Mouse (Mus musculus) heart, embryonic 15.5 days (tissue): ENCODE measurements at regions not wholly inside any gene's neighbourhood (a gene's known extent, or its start where the extent isn't known, plus 50 kb on each side); places are given as distances from the start of the nearest gene placed in this dataset.

ENCODE experiments used
- ATAC-seq: fragments of 200-750 bp; cut with Nextera tagmentation; replicated peaks from 2 replicates; pipeline ENCODE4 v1.8.0; 2017; ENCODE audit warnings: low read depth, moderate TSS enrichment; ENCODE audit not compliant: insufficient number of reproducible peaks, insufficient read depth, low FRiP score
- H3K27ac ChIP-seq: fragments of 300-500 bp; sonication (generic); 2 replicates; pipeline ENCODE4 v1.5.1; 2015; ENCODE audit warnings: mild to moderate bottlenecking, inconsistent platforms
- H3K27me3 ChIP-seq: fragments of 300-500 bp; sonication (generic); 2 replicates; pipeline ENCODE4 v1.6.1; 2015; ENCODE audit warnings: inconsistent platforms
- H3K36me3 ChIP-seq: fragments of 300-500 bp; sonication (generic); 2 replicates; pipeline ENCODE4 v1.6.1; 2015; ENCODE audit warnings: mild to moderate bottlenecking, inconsistent platforms
- H3K4me1 ChIP-seq: fragments of 300-500 bp; sonication (generic); replicated peaks from 2 replicates; pipeline ENCODE4 v1.6.1; 2015; ENCODE audit warnings: inconsistent platforms
- H3K4me2 ChIP-seq: fragments of 300-500 bp; sonication (generic); 2 replicates; pipeline ENCODE4 v1.6.1; 2015; ENCODE audit warnings: inconsistent platforms, mild to moderate bottlenecking, moderate library complexity
- H3K4me3 ChIP-seq: fragments of 300-500 bp; sonication (generic); 2 replicates; pipeline ENCODE4 v1.5.1; 2015; ENCODE audit warnings: mild to moderate bottlenecking, inconsistent platforms
- H3K9ac ChIP-seq: fragments of 300-500 bp; sonication (generic); 2 replicates; pipeline ENCODE4 v1.6.1; 2015; ENCODE audit warnings: mild to moderate bottlenecking, inconsistent platforms
- H3K9me3 ChIP-seq: fragments of 300-500 bp; sonication (generic); replicated peaks from 2 replicates; pipeline ENCODE4 v1.6.1; 2016; ENCODE audit warnings: inconsistent platforms
- WGBS: fragments of 180-500 bp; shearing (Covaris S2); methylation state at CpG from one replicate; pipeline ENCODE4 v1.1.7; 2015; ENCODE audit warnings: mixed read lengths; 5-methylcytosine and 5-hydroxymethylcytosine counted together

DNA sequence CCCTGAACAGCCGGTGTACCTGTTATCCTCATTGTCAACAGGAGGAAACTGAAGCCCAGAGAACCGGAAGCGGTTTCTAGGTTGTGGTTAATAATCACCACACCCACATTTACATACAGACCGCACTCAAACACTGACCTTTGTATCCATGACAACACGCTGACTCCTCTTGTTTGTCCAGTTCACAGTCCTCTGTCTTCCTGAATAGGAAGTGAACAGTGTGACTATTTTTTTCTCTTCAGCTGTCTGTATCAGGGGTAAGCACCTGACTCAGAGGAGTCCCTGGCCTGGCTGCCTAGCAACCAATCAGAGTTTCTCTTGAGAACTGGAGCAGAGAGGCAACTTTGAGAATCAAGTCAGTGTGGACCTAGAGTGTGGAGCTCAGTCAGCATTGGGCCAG lies 193.5 kb upstream of the Lrfn2 start:
- H3K4me1 ChIP-seq = no peaks in the 10 kb centered on the region
- no peaks in the 10 kb centered on the region for H3K36me3 ChIP-seq
- no peak overlapping the region for H3K9ac ChIP-seq
- H3K27ac ChIP-seq = no peak overlapping the region
- H3K9me3 ChIP-seq = no peaks in the 10 kb centered on the region
- 81% methylated on average over 5 of the region's 5 CpGs for WGBS
- no peak overlapping the region for H3K4me3 ChIP-seq
- no peaks in the 10 kb centered on the region for H3K27me3 ChIP-seq
- ATAC-seq = no peak
- no peak overlapping the region for H3K4me2 ChIP-seq

DNA sequence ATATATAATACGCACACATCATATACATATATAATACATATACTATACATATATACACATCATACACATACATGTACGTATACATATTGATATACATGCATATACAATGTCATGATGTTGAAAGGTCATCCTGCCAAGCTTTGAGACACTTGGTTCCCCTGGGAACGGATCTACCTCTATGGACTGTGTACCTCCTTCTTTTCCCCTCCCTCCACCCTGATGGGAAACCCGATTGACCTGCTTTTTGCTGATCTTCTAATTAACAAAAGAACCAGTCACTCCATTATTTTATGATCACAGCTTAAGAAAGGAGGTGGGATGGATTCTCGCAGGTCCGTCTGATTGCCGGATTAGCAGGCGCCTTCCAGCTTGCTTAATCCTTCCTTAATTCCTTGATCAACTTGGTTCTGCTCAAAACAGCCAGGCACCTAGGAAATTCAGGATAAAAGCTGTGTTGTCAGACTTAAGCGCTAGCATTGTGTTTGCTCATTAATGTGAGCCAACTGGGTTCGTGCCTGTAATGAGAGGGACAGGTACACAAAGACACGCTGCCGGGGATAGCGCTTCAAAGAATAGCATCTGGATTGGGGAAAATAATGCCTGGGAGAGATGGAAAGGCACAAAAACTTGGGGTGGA lies 189.3 kb upstream of the Lrfn2 start:
- no peak overlapping the region for H3K4me2 ChIP-seq
- 84% methylated on average over 13 of the region's 13 CpGs for WGBS
- ATAC-seq = no peak
- H3K4me3 ChIP-seq = no peak overlapping the region
- no peaks in the 10 kb centered on the region for H3K4me1 ChIP-seq
- H3K27me3 ChIP-seq = no peaks in the 10 kb centered on the region
- H3K27ac ChIP-seq = no peak overlapping the region
- no peaks in the 10 kb centered on the region for H3K36me3 ChIP-seq
- no peak overlapping the region for H3K9ac ChIP-seq
- no peaks in the 10 kb centered on the region for H3K9me3 ChIP-seq

DNA sequence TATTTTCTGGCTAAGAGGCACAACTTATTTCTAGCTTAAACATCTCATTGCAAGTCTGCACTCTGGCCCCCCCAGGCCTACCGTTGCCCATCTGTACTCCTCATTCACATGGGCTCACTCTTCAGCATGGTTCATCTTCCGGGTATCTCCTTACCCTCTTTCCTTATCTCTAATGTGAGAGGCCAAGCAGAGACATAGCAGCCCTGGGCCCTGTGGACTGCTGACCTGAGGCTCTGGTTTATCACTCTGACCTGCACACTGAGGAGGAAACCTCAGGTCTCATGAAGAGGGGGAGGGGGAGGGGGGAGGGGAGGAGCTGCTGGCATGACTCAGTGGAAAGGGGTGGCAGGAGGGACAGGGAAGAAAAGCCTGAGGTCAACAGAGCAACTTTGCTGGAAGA lies 162.1 kb upstream of the Lrfn2 start:
- 33% methylated on average over 2 of the region's 2 CpGs for WGBS

DNA sequence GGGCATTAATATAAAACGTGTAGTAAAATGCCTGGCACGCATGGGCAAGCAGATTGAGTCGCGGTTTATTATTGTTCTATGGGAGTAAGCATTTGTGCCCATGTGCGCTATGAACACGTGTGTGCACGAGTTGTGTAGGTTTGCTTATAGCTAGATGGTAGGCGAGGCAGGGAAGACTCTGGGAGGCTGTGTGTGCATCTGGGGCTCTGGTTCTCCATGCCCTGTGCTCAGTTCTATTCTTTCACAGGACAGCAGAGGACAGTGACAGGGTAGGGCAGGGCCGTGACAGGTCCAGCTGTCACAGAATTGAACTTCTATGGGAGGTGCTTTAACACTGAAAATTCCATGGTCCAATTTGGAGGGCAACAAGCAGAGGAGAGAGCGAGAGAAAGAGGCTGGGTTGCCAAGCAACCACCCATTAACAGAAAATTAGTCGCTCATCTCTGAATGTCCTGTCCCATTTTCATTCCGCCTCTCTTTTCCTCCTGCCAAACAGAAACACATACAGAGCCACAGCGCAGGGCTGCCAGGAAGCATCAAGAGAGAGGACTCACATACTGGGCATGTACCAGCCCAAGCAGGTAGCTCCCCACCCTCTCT lies 160.4 kb upstream of the Lrfn2 start:
- H3K9me3 ChIP-seq = no peaks in the 10 kb centered on the region
- ATAC-seq = no peak
- no peak overlapping the region for H3K4me2 ChIP-seq
- no peak overlapping the region for H3K9ac ChIP-seq
- no peaks in the 10 kb centered on the region for H3K4me1 ChIP-seq
- WGBS = 83% methylated on average over 13 of the region's 13 CpGs
- H3K36me3 ChIP-seq = no peaks in the 10 kb centered on the region
- H3K27ac ChIP-seq = no peak overlapping the region
- H3K27me3 ChIP-seq = no peaks in the 10 kb centered on the region
- no peak overlapping the region for H3K4me3 ChIP-seq

More for the DNA sequence above, 162.1 kb upstream of the Lrfn2 start:
- Histone ChIP-seq H3K9me3 (no peaks in the 10 kb centered on the region), H3K4me1 (no peaks in the 10 kb centered on the region), H3K4me2 (no peak overlapping the region), H3K27ac (no peak overlapping the region), H3K9ac (no peak overlapping the region), H3K27me3 (no peaks in the 10 kb centered on the region), H3K4me3 (no peak overlapping the region), H3K36me3 (no peaks in the 10 kb centered on the region)
- no peak for ATAC-seq

DNA sequence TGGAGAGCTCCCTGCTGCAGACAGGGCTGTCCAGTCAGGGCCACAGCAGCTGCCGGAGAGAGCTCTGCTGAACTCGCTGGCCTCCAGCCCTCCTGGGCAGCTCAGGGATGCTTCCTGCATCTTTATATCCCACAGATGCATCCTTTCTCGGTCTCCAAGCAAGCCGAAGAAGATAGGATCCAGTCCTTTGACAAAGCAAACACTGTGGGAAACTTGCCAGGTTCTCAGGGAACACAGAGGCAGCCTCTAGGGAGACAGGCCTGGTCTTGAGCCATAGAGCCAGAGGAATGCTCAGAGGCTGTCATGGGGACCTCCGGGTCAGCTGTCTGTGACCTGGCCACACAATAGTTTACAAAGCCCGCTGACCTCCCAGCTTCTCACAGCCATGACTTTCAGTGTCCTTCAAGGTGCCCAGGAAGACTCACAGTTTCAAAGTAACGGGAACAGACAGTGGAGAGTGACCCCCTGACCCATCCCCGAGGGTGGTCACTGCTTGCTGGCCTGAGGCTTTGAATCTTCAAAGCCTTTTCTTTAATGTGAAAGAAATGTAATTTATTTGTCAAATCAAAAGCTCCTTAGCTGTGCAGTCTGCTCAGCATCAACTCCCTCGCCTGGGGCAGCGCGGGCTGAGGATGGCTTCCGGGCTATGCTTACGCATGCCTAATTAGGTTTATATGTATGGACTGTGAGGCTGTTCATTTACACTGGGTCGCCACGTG lies 157.8 kb upstream of the Lrfn2 start:
- H3K27ac ChIP-seq = no peak overlapping the region
- no peaks in the 10 kb centered on the region for H3K9me3 ChIP-seq
- no peaks in the 10 kb centered on the region for H3K27me3 ChIP-seq
- WGBS = 63% methylated on average over 15 of the region's 15 CpGs
- no peak; the same call in 1 of the 2 replicates for ATAC-seq
- no peak overlapping the region for H3K4me3 ChIP-seq
- no peaks in the 10 kb centered on the region for H3K36me3 ChIP-seq
- no peak overlapping the region for H3K4me2 ChIP-seq
- no peaks in the 10 kb centered on the region for H3K4me1 ChIP-seq
- no peak overlapping the region for H3K9ac ChIP-seq

DNA sequence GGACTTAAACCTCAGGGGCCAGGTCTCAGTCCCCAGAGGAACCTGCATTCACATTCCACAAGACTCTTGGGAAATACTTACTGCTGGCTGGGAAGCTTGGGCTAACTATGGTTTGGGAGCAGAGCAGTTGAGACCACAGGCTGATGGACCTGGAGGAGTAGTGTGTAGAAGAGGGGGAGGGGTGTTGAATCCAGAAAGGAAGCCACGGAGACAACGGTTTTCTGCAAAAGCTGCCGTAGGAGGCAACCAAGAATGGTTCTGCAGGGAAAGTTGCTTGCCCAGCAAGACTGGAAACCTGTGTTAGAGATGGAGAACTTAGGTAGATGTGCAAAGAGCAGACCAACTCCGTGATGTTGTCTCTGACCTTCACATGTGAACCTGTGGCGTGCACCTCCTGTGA lies 156.7 kb upstream of the Lrfn2 start:
- no peak for ATAC-seq
- Histone ChIP-seq H3K4me1 (no peaks in the 10 kb centered on the region), H3K36me3 (no peaks in the 10 kb centered on the region), H3K27me3 (no peaks in the 10 kb centered on the region), H3K9me3 (no peaks in the 10 kb centered on the region), H3K27ac (no peak overlapping the region), H3K9ac (no peak overlapping the region), H3K4me3 (no peak overlapping the region), H3K4me2 (no peak overlapping the region)
- WGBS = 72% methylated on average over 5 of the region's 5 CpGs

DNA sequence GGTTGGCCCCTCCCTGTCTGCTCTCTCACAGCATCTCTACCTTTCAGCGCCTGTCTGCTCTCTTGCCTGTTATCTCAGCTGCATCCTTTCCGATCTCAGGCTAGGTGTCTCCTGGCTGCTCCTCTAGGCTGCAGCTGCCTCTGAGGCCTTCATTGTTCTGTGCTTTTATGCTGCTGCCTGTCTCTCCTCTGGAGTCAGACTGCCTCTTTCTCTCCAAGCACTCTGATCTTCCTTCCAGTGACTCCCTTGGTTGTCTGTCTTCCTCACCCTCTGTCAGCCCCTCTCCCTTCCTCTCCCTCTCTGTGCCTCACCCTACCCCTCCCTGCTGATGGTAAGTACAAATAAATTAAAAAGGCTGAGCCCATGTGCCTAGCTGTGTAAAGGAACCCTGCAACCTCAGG lies 155.7 kb upstream of the Lrfn2 start:
- H3K4me1 ChIP-seq = no peaks in the 10 kb centered on the region
- no peaks in the 10 kb centered on the region for H3K36me3 ChIP-seq
- no peaks in the 10 kb centered on the region for H3K9me3 ChIP-seq
- H3K4me2 ChIP-seq = no peak overlapping the region
- no peaks in the 10 kb centered on the region for H3K27me3 ChIP-seq
- no peak for ATAC-seq
- no peak overlapping the region for H3K9ac ChIP-seq
- H3K4me3 ChIP-seq = no peak overlapping the region
- no peak overlapping the region for H3K27ac ChIP-seq
- 15% methylated on average over 2 of the region's 2 CpGs for WGBS

DNA sequence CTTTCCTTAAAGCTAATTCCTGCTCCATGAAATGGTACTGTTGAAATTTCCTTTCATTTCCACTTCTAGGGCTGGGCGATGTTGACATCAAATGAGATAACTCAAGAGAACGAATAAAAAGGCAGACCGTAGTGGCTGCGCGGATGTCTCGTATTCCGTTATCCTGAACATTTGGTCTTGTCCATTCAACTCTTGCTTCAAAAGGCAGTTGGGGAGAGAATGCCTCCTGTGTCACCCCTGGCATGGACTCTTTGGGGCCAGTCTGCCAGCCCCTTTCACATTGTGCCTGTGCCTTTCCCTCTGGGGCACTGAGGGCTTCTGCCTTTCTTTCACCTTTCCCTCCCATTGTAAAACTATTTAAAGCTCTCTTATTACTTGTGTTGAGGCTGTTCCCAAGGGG lies 152.0 kb upstream of the Lrfn2 start:
- no peaks in the 10 kb centered on the region for H3K9me3 ChIP-seq
- no peak overlapping the region for H3K9ac ChIP-seq
- H3K27ac ChIP-seq = no peak overlapping the region
- H3K36me3 ChIP-seq = no peaks in the 10 kb centered on the region
- H3K4me1 ChIP-seq = no peaks in the 10 kb centered on the region
- H3K4me3 ChIP-seq = no peak overlapping the region
- ATAC-seq = no peak
- no peaks in the 10 kb centered on the region for H3K27me3 ChIP-seq
- H3K4me2 ChIP-seq = no peak overlapping the region
- WGBS = 84% methylated on average over 7 of the region's 7 CpGs

DNA sequence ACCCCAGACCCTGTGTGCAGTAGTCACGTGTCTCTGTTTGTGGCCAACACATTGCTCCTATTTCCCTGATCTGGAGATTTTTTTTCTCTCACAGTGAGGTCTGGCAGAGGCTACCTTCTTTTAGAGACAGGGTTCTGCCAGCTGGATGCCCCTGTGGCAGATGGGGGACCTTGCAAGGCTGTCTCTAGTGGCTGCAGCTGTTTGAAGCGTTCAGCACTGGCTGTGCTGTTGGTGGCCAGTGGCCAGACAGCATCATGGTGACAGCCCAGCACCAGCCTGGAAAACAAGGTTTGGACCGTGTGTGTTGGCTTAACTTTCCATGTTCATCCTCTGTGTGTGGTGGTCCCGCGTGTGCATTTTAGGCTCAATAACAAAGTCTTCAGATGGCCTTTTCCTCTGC lies 147.8 kb upstream of the Lrfn2 start:
- H3K36me3 ChIP-seq = no peaks in the 10 kb centered on the region
- H3K27me3 ChIP-seq = no peaks in the 10 kb centered on the region
- H3K4me2 ChIP-seq = no peak overlapping the region
- no peak overlapping the region for H3K27ac ChIP-seq
- WGBS = 74% methylated on average over 5 of the region's 5 CpGs
- ATAC-seq = no peak
- no peaks in the 10 kb centered on the region for H3K9me3 ChIP-seq
- no peak overlapping the region for H3K9ac ChIP-seq
- no peak overlapping the region for H3K4me3 ChIP-seq
- no peaks in the 10 kb centered on the region for H3K4me1 ChIP-seq

DNA sequence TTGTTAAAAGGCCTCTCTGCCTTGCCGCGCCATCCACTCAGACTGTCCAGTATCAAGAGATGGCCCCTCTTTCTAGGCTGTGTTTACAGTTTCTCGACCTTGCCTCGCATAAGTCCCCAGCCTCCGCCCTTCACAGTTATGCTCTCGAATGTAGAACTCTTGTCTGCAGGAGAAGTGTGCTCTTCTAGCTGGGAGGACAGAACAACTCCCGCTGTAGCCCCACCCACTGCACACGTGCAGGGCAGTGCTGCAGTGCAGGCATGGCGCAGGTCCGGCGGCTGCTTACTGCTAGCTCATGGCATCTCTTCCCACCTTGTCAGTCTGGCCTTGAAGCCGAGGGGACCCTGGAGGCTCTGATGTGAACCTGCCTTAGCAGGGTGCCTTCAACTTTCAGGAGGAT lies 145.7 kb upstream of the Lrfn2 start:
- no peaks in the 10 kb centered on the region for H3K36me3 ChIP-seq
- no peak overlapping the region for H3K4me2 ChIP-seq
- H3K27me3 ChIP-seq = no peaks in the 10 kb centered on the region
- no peaks in the 10 kb centered on the region for H3K4me1 ChIP-seq
- H3K4me3 ChIP-seq = no peak overlapping the region
- no peak for ATAC-seq
- no peak overlapping the region for H3K27ac ChIP-seq
- no peaks in the 10 kb centered on the region for H3K9me3 ChIP-seq
- no peak overlapping the region for H3K9ac ChIP-seq
- WGBS = 68% methylated on average over 12 of the region's 12 CpGs

DNA sequence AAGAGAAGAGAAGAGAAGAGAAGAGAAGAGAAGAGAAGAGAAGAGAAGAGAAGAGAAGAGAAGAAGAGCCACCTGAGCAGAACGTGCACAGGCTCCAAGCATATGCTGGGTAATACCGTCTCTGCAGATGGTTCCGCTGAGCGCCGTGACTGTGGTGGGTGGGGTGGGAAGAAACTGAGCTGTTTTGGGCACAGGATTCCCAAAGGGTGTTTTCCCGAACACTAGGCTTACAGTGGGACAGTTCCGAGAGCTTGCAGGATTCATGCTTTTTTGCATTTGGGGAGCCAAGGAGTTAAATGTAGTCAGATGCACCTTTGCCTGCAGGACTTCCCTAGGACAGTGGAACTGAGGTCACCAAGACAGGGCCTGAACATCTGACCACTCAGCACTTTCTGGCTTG lies 142.3 kb upstream of the Lrfn2 start:
- no peak overlapping the region for H3K9ac ChIP-seq
- no peaks in the 10 kb centered on the region for H3K27me3 ChIP-seq
- H3K36me3 ChIP-seq = no peaks in the 10 kb centered on the region
- no peaks in the 10 kb centered on the region for H3K9me3 ChIP-seq
- H3K27ac ChIP-seq = no peak overlapping the region
- no peaks in the 10 kb centered on the region for H3K4me1 ChIP-seq
- H3K4me2 ChIP-seq = no peak overlapping the region
- 82% methylated on average over 7 of the region's 7 CpGs for WGBS
- H3K4me3 ChIP-seq = no peak overlapping the region
- no peak for ATAC-seq

DNA sequence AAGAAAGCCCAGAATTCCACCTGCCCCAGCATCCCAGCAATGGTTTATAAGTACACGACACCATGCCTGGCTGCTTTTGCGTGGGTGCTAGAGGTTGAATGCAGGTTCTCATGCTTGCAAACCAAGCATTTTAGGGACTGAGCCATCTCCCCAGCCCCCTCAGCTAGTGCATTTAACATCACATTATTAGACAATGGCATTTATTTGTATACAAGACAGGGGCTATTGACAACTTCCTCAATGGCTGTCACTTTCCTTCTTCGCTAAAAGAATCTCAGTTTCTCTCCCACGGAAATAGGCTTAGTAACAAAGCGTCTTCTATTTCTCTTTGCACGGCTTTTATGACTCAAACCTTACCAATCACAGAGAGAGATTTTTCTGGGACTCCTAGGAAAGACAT lies 141.7 kb upstream of the Lrfn2 start:
- Histone ChIP-seq H3K27ac (no peak overlapping the region), H3K4me3 (no peak overlapping the region), H3K36me3 (no peaks in the 10 kb centered on the region), H3K27me3 (no peaks in the 10 kb centered on the region), H3K9ac (no peak overlapping the region), H3K4me2 (no peak overlapping the region), H3K9me3 (no peaks in the 10 kb centered on the region), H3K4me1 (no peaks in the 10 kb centered on the region)
- WGBS = 86% methylated on average over 6 of the region's 6 CpGs
- no peak for ATAC-seq
